8 mouse cellular contexts compared by ENCODE assay signal in the genomic region with DNA sequence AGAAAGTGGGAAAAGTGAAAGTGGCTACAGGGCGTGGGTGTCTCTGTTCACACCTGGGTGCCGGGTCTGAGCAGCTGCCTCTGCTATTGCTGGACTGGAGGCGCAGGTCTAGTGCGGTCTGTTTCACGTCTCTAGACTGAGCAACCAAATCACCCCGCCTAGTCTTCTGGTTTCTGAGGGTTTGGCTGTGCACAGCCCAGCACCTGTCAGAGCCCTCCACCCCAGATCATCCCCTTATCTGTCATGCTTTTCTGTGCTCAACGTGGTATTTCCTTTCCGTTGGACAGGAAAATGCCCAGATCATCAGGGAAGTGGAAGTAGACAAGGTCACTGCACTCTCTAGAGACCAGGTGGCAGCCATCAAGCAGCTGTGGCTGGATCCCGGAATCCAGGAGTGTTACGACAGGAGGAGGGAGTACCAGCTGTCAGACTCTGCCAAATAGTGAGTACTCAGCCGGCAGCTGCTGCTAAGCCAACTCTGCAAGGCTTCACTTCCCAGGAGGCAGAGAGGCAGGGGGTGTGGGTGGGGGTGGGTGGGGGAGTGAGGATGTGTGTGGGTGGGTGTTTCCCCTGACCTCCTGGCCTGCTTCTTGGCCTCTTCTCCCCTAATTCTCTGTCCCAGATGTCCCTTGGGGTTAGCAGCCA.
DNase-seq lines count a peak whose midpoint lies in the region; ATAC-seq and TF ChIP-seq lines count a peak whose summit lies in the region.

No protein-coding gene starts in this region.

- H3K27me3 ChIP-seq in kidney, postnatal 0 days (ENCODE audit: insufficient read depth, low read length): no peaks in the 10 kb centered on the region
- H3K27me3 ChIP-seq in forebrain, embryonic 15.5 days: no peaks in the 10 kb centered on the region
- H3K27me3 ChIP-seq in intestine, postnatal 0 days (replicated peaks; ENCODE audit: control insufficient read depth, insufficient read depth, low read length): no peaks in the 10 kb centered on the region
- no peaks in the 10 kb centered on the region for H3K27me3 ChIP-seq in neural tube, embryonic 11.5 days (ENCODE audit: control insufficient read depth, insufficient read depth, low read length)

- no peaks in the 10 kb centered on the region for H3K9me3 ChIP-seq in kidney, postnatal 0 days (replicated peaks; ENCODE audit: low read length)
- H3K9me3 ChIP-seq in forebrain, embryonic 15.5 days: no peaks in the 10 kb centered on the region
- H3K9me3 ChIP-seq in intestine, postnatal 0 days (ENCODE audit: control insufficient read depth): no peaks in the 10 kb centered on the region
- H3K9me3 ChIP-seq in neural tube, embryonic 11.5 days (ENCODE audit: control insufficient read depth, low read length): no peaks in the 10 kb centered on the region

- no peak overlapping the region for H3K4me3 ChIP-seq in kidney, postnatal 0 days (replicated peaks; ENCODE audit: low read depth, low read length)
- H3K4me3 ChIP-seq in forebrain, embryonic 15.5 days: no peak overlapping the region
- H3K4me3 ChIP-seq in intestine, postnatal 0 days (ENCODE audit: low read depth, low read length): no peak overlapping the region
- no peak overlapping the region for H3K4me3 ChIP-seq in neural tube, embryonic 11.5 days (ENCODE audit: low read depth, low read length)
- no peak overlapping the region for H3K4me3 ChIP-seq in layer of hippocampus, adult 2 months

- 0 out of 2 replicates have a peak, but pooled peaks cover 7% of the 10 kb centered on the region for H3K4me1 ChIP-seq in kidney, postnatal 0 days (replicated peaks; ENCODE audit: insufficient read depth, low read length)
- H3K4me1 ChIP-seq in forebrain, embryonic 15.5 days: no peaks in the 10 kb centered on the region
- H3K4me1 ChIP-seq in intestine, postnatal 0 days (replicated peaks; ENCODE audit: control insufficient read depth, insufficient read depth, low read length): no peaks in the 10 kb centered on the region
- H3K4me1 ChIP-seq in neural tube, embryonic 11.5 days (ENCODE audit: control insufficient read depth, insufficient read depth, low read length): no peaks in the 10 kb centered on the region

- no peak overlapping the region for H3K27ac ChIP-seq in kidney, postnatal 0 days
- H3K27ac ChIP-seq in forebrain, embryonic 15.5 days (replicated peaks): no peak overlapping the region
- H3K27ac ChIP-seq in intestine, postnatal 0 days (ENCODE audit: low read depth, low read length): no peak overlapping the region
- H3K27ac ChIP-seq in neural tube, embryonic 11.5 days (ENCODE audit: low read depth, low read length): no peak overlapping the region
- no peak overlapping the region for H3K27ac ChIP-seq in layer of hippocampus, adult 2 months

- 19% methylated on average over 11 of the region's 11 CpGs for WGBS in kidney, postnatal 0 days
- WGBS in forebrain, embryonic 15.5 days: 54% methylated on average over 11 of the region's 11 CpGs
- 38% methylated on average over 11 of the region's 11 CpGs for WGBS in intestine, postnatal 0 days
- 41% methylated on average over 11 of the region's 11 CpGs for WGBS in neural tube, embryonic 11.5 days

- peak; percentile 74 for DNase-seq in kidney, postnatal 0 days (ENCODE audit: low spot score)
- DNase-seq in kidney, postnatal 25 days: no peak
- DNase-seq in neural tube, embryonic 11.5 days (ENCODE audit: low spot score): peak; percentile 27
- DNase-seq in spleen, postnatal 10 days (ENCODE audit: low spot score in 2 of 2): no peak
- no peak for DNase-seq in layer of hippocampus, adult 2 months (ENCODE audit: low spot score in 2 of 2)
- no peak for DNase-seq in urinary bladder, adult 2 months (ENCODE audit: low spot score)

- 0 out of 2 replicates have a peak overlapping the region, but pooled peaks have one; percentile 23 for H3K9ac ChIP-seq in kidney, postnatal 0 days (ENCODE audit: low read depth, low read length)
- H3K9ac ChIP-seq in forebrain, embryonic 15.5 days (replicated peaks): no peak overlapping the region
- no peak overlapping the region for H3K9ac ChIP-seq in intestine, postnatal 0 days (ENCODE audit: low read depth, low read length)
- no peak overlapping the region for H3K9ac ChIP-seq in neural tube, embryonic 11.5 days (ENCODE audit: low read length)

- H3K4me2 ChIP-seq in kidney, postnatal 0 days (ENCODE audit: low read length): peak overlapping the region; percentile 43
- no peak overlapping the region for H3K4me2 ChIP-seq in forebrain, embryonic 15.5 days (replicated peaks)
- peak overlapping the region; percentile 21; the same call in 1 of the 2 replicates for H3K4me2 ChIP-seq in intestine, postnatal 0 days (replicated peaks; ENCODE audit: low read depth)
- H3K4me2 ChIP-seq in neural tube, embryonic 11.5 days (ENCODE audit: low read depth): no peak overlapping the region

- no peak for TF ChIP-seq CTCF in kidney, postnatal 0 days (IDR thresholded peaks at IDR 0.05; ENCODE audit: low read depth)
- no peak for TF ChIP-seq CTCF in intestine, postnatal 0 days (IDR thresholded peaks at IDR 0.05; ENCODE audit: low read depth)
- no peak for TF ChIP-seq CTCF in layer of hippocampus, adult 2 months (conservative IDR thresholded peaks at IDR 0.05)

- peak; percentile 85 for ATAC-seq in kidney, postnatal 0 days (replicated peaks; ENCODE audit: low FRiP score, low read depth)
- peak; percentile 50 for ATAC-seq in forebrain, embryonic 15.5 days (replicated peaks)
- ATAC-seq in intestine, postnatal 0 days: peak; percentile 57; the same call in 1 of the 2 replicates
- ATAC-seq in neural tube, embryonic 11.5 days (ENCODE audit: insufficient read depth, low FRiP score, low TSS enrichment): peak; percentile 46

- H3K36me3 ChIP-seq in kidney, postnatal 0 days (ENCODE audit: insufficient read depth, low read length): no peaks in the 10 kb centered on the region
- H3K36me3 ChIP-seq in forebrain, embryonic 15.5 days: no peaks in the 10 kb centered on the region
- no peaks in the 10 kb centered on the region; the same call in 1 of the 2 replicates for H3K36me3 ChIP-seq in intestine, postnatal 0 days (ENCODE audit: control insufficient read depth, insufficient read depth)
- no peaks in the 10 kb centered on the region for H3K36me3 ChIP-seq in neural tube, embryonic 11.5 days (ENCODE audit: control insufficient read depth, insufficient read depth, low read length)

Comparison
In these comparisons a context has a peak if more than half of its experiments do, and no peak if none do; other contexts are left out.
1. DNase-seq: peak in kidney, postnatal 0 days (single experiment) and neural tube, embryonic 11.5 days (single experiment); none in kidney, postnatal 25 days (0 of 2), spleen, postnatal 10 days (0 of 2), layer of hippocampus, adult 2 months (0 of 2) and urinary bladder, adult 2 months (single experiment).
2. H3K4me2 ChIP-seq: peak in kidney, postnatal 0 days (single experiment) and intestine, postnatal 0 days (single experiment); none in forebrain, embryonic 15.5 days (single experiment) and neural tube, embryonic 11.5 days (single experiment).
3. Peak in every context shown above with its lines, with median percentiles within 50 percentile points of each other: ATAC-seq.